Mouse (Mus musculus) kidney, postnatal 0 days (tissue): ENCODE measurements around the gene Zfp383. TPM values are rescaled to one million over a fixed set of nuclear protein-coding genes. Genes with fewer than 3 reads are reported as not detected.

ENCODE experiments used
- ATAC-seq: fragments of 200-750 bp; cut with Nextera tagmentation; replicated peaks from 2 replicates; pipeline ENCODE4 v1.8.0; 2017; ENCODE audit warnings: low read depth, moderate number of reproducible peaks, moderate TSS enrichment, moderate library complexity; ENCODE audit not compliant: low FRiP score
- DNase-seq: peaks from one replicate; pipeline ENCODE4 v3.0.0-alpha.2; 2016; ENCODE audit warnings: low spot score
- H3K27ac ChIP-seq: fragments of 300-500 bp; sonication (generic); 2 replicates; pipeline ENCODE4 v1.5.1; 2014; ENCODE audit warnings: mild to moderate bottlenecking
- H3K27me3 ChIP-seq: fragments of 300-500 bp; sonication (generic); 2 replicates; pipeline ENCODE4 v1.6.1; 2014; ENCODE audit warnings: low read length, mixed read lengths; ENCODE audit not compliant: insufficient read depth
- H3K36me3 ChIP-seq: fragments of 300-500 bp; sonication (generic); 2 replicates; pipeline ENCODE4 v1.6.1; 2014; ENCODE audit warnings: low read length, mixed read lengths; ENCODE audit not compliant: insufficient read depth
- H3K4me1 ChIP-seq: fragments of 300-500 bp; sonication (generic); replicated peaks from 2 replicates; pipeline ENCODE4 v1.6.1; 2014; ENCODE audit warnings: antibody characterized with exemption, low read length, mixed read lengths; ENCODE audit not compliant: insufficient read depth
- H3K4me2 ChIP-seq: fragments of 300-500 bp; sonication (generic); 2 replicates; pipeline ENCODE4 v1.6.1; 2014; ENCODE audit warnings: mild to moderate bottlenecking, low read length, moderate library complexity, mixed read lengths
- H3K4me3 ChIP-seq: fragments of 300-500 bp; sonication (generic); replicated peaks from 2 replicates; pipeline ENCODE4 v1.5.1; 2014; ENCODE audit warnings: low read depth, low read length
- H3K9ac ChIP-seq: fragments of 300-500 bp; sonication (generic); 2 replicates; pipeline ENCODE4 v1.6.1; 2014; ENCODE audit warnings: low read depth, low read length
- H3K9me3 ChIP-seq: fragments of 300-500 bp; sonication (generic); replicated peaks from 2 replicates; pipeline ENCODE4 v1.6.1; 2016; ENCODE audit warnings: low read length, inconsistent platforms, mixed read lengths
- CTCF ChIP-seq: IDR thresholded peaks from 2 replicates; pipeline ENCODE4 v1.5.1; 2016; ENCODE audit warnings: antibody characterized with exemption, low read depth, mild to moderate bottlenecking, moderate library complexity
- WGBS: fragments of 180-500 bp; shearing (Covaris S2); extraction: QIAGEN DNeasy Blood & Tissue Kit; methylation state at CpG from one replicate; pipeline ENCODE4 v1.1.7; 2014; 5-methylcytosine and 5-hydroxymethylcytosine counted together
- polyA plus RNA-seq: library from polyadenylated mRNA; unstranded; fragments of >200 nt; fragmentation: Nextera tagmentation; extraction: Ambion mirVana; gene quantifications from 2 replicates; pipeline ENCODE4 v1.2.1, GENCODE M21; 2015

The Zfp383 gene
- polyA plus RNA-seq, 1 experiment from 2014 or later: 3.9 TPM

DNA sequence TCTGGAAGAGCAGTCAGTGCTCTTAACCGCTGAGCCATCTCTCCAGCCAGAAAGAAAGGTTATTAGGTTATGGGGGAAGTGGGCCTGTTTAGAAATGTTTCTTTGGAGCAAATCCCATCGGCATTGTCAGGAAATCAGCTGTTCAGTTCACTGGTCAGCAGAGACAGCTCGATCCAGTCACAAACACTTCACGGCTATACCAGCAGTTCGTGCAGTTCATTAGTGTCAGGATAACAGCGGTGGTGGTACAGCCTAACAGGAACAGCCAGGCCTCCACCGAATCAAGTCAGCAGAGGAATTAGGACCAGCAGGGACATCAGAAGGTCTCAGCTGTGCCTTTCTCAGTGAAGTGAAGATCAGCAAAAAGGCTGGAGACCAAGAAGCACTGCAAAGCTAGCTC lies 27.1 kb upstream of the Zfp383 start:
- H3K27me3 ChIP-seq: no peaks in the 10 kb centered on the region
- no peak overlapping the region for H3K9ac ChIP-seq
- ATAC-seq (no peak), DNase-seq (no peak)
- no peak for TF ChIP-seq CTCF
- no peaks in the 10 kb centered on the region for H3K4me1 ChIP-seq
- 80% methylated on average over 7 of the region's 7 CpGs for WGBS
- no peak overlapping the region for H3K4me3 ChIP-seq
- peaks cover under 1% of the 10 kb centered on the region for H3K36me3 ChIP-seq
- H3K9me3 ChIP-seq: peaks cover under 1% of the 10 kb centered on the region; the same call in 1 of the 2 replicates
- H3K4me2 ChIP-seq: no peak overlapping the region
- no peak overlapping the region for H3K27ac ChIP-seq

DNA sequence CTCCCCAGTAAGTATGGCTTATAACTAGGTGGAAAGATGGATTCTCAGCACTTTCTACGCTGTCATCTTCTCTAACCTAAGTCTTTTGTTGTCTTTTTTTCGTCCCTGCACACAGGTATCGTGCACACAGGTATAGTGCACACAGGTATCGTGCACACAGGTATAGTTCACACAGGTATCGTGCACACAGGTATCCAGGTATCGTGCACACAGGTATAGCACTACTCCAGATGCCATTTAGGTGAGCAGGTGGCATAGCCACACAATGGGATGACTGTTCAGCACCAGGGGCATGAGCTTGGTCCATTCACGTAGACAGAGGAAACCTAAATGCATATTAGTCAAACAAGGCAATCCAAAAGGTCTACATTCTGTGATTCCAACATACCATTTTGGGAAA lies 17.5 kb upstream of the Zfp383 start:
- ATAC-seq: no peak

DNA sequence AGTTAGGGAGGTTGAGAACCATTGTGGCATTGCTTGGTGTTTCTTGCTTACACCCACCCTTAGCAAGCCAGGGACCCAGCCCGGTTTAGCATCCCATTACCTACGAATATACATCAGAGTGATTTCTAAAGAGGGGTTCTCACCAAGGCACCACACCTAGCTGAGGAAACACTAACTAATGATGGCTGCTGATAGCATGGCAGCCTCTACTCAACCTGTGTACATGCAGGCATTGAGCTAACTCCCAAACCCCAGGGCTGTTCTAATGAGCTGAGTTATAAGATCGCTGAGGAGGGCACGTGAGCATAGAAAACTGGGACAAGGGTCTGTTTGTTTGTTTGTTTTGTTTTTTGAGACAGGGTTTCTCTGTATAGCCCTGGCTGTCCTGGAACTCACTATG lies 15.3 kb upstream of the Zfp383 start:
- TF ChIP-seq CTCF: no peak
- peaks cover 58% of the 10 kb centered on the region for H3K36me3 ChIP-seq
- H3K4me2 ChIP-seq: no peak overlapping the region
- peaks cover 35% of the 10 kb centered on the region for H3K9me3 ChIP-seq
- WGBS: over 99% methylated on average over 4 of the region's 4 CpGs
- H3K4me1 ChIP-seq: no peaks in the 10 kb centered on the region
- DNase-seq: no peak
- H3K27ac ChIP-seq: no peak overlapping the region
- H3K4me3 ChIP-seq: no peak overlapping the region
- ATAC-seq: no peak
- no peaks in the 10 kb centered on the region for H3K27me3 ChIP-seq
- H3K9ac ChIP-seq: no peak overlapping the region

More for the DNA sequence above, 17.5 kb upstream of the Zfp383 start:
- Histone ChIP-seq H3K9me3 (peaks cover 32% of the 10 kb centered on the region), H3K36me3 (peaks cover 41% of the 10 kb centered on the region), H3K9ac (no peak overlapping the region), H3K27ac (no peak overlapping the region), H3K4me1 (no peaks in the 10 kb centered on the region), H3K27me3 (no peaks in the 10 kb centered on the region), H3K4me3 (no peak overlapping the region), H3K4me2 (no peak overlapping the region)
- DNase-seq: no peak
- TF ChIP-seq CTCF: no peak
- 98% methylated on average over 7 of the region's 7 CpGs for WGBS

DNA sequence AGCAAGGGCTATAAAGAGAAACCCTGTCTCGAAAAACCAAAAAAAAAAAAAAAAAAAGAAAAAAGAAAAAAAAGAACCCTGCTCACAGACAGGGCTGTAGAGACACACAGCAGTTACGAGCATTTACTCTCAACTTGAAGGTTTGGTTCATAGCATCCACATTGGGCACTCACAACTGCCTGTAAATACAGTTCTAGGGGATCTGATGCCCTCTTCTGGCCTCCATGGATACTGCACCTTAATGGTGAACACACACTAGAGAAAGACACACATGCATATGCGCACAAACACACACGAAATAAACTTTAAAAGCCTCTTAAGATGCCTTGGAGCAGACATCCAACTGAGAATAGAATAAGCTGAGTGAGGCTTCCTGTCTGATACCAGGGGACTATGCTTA lies 9.7 kb upstream of the Zfp383 start:
- Histone ChIP-seq H3K27ac (no peak overlapping the region), H3K36me3 (peaks cover 58% of the 10 kb centered on the region), H3K4me3 (no peak overlapping the region), H3K9ac (no peak overlapping the region), H3K4me1 (no peaks in the 10 kb centered on the region), H3K4me2 (no peak overlapping the region), H3K9me3 (peaks cover 24% of the 10 kb centered on the region), H3K27me3 (no peaks in the 10 kb centered on the region)
- no peak for ATAC-seq
- peak; percentile 15; the same call in 1 of the 2 replicates for TF ChIP-seq CTCF
- WGBS: 95% methylated on average over 4 of the region's 4 CpGs
- no peak for DNase-seq

DNA sequence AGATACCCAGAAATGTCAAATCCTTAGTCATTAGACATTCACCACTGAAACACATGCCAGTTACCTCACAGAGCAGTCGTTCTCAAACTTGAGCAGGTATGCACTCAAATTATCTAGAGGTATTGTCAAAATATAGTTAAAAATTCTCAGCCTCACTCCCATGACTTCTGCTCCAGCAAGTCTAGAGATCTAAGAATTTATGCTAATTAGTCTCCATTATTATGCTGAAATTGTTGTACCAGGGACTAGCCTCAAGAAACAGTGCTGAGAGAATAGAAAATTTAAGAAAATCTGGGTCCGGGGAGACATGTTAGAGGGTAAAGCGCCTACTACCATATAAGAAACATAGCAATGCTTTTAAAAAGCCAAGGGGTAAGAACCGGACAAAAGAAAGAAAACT lies 3.9 kb upstream of the Zfp383 start:
- 98% methylated on average over 4 of the region's 4 CpGs for WGBS
- ATAC-seq: no peak

DNA sequence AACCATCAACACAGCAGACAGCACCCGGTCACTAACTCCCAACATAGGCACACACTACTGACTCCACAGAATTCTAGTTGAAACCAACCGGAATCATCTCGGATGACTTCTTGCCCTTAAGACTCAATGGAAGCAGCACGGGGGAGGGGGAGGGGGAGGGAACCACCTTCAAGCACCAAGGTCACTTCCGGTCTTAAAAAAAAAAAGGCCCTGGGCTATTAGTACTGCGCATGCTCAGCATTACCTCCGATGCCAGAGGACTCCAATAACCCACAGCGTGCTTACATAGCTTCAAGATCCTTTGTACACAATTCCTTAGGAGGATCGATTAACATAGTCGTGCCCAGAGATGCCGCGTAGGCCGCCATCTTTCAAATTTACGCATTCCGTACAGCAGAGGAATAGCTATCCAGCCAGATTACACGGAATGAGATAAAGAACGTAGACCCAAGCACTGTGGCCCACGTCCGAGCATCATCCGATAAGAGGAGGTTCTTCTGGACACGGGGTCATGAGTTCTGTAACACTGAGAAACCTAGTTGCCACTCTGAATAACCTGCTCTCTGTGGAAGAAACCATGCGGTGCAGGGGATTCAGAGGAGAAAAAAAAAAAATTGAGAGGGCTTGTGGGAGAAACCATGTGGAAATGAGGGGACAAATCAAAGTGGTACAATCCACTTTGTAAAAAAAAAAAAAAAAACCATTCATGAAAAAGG lies 1.9 kb upstream of the Zfp383 start, which contains the start of gene Zfp27:
Zfp27 (minus strand) TSS at position 607 of the 716 bp plus-strand sequence.
- Histone ChIP-seq H3K9ac (peak within 1 kb of the TSS; percentile 60; the same call in 1 of the 2 replicates), H3K27me3 (no peaks in the 10 kb centered on the region), H3K27ac (peak within 1 kb of the TSS; percentile 95), H3K4me1 (no peaks in the 10 kb centered on the region; the same call in 1 of the 2 replicates), H3K36me3 (0 out of 2 replicates have a peak, but pooled peaks cover 2% of the 10 kb centered on the region), H3K9me3 (no peaks in the 10 kb centered on the region), H3K4me3 (peak within 1 kb of the TSS; percentile 49), H3K4me2 (peak within 1 kb of the TSS; percentile 65)
- TF ChIP-seq CTCF: no peak
- peak; percentile 70 for ATAC-seq
- under 1% methylated on average over 22 of the region's 22 CpGs for WGBS
- DNase-seq: peak; percentile 95

More for the DNA sequence above, 3.9 kb upstream of the Zfp383 start:
- no peaks in the 10 kb centered on the region for H3K9me3 ChIP-seq
- TF ChIP-seq CTCF: no peak
- H3K27me3 ChIP-seq: no peaks in the 10 kb centered on the region
- no peaks in the 10 kb centered on the region for H3K4me1 ChIP-seq
- H3K9ac ChIP-seq: no peak overlapping the region
- no peak for DNase-seq
- no peak overlapping the region for H3K4me3 ChIP-seq
- H3K27ac ChIP-seq: no peak overlapping the region
- peaks cover 10% of the 10 kb centered on the region for H3K36me3 ChIP-seq
- no peak overlapping the region for H3K4me2 ChIP-seq
